25 mouse cellular contexts compared by ENCODE assay signal in the genomic region with DNA sequence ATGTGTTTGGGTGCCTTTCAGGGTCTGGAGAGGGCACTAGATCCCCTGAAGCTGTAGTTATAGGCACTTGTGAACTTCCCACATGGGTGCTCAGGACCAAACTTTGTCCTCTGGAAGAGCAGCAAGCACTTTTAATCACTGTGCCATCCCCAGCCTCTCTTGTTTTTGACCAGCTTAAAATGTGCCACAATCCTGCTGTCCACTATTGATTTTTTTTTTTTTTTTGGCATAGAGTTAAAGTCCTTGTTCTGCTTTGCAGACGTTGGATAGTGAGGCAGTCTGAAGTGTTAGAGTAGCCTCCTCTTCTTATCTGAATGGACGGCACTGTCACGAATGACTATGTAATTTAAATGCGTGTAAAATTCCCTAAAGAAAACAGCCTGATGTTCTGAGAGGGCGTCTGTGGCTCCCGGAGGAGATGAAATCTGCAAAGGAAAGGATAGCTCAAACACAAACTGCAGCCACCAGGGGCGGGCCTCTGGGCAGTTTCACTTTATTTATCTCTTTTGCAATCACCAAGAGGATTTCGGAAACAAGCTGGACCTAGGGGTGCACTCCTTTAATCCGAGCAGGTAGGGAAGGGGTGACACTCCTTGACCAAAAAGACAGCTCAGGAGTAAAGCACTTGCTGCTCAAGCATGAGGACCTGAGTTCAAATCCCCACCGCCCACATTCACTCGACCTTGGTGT.
"Had no signal": no experiment of that assay in that cellular context is flagged by ENCODE, and none has a peak within 500 bp of the region (broad histone marks: within the 10 kb centered on the region; RNA-seq: fewer than 3 reads in every experiment).

No protein-coding gene starts in this region.

- H3K27me3 ChIP-seq: heart, embryonic 12.5 days; limb, embryonic 15.5 days had no signal

- H3K27ac ChIP-seq: gastrocnemius, adult 2 months; heart, embryonic 10.5 days; hindbrain, embryonic 10.5 days; hindbrain, embryonic 12.5 days; hindbrain, embryonic 14.5 days; intestine, embryonic 15.5 days; layer of hippocampus, adult 2 months; limb, embryonic 13.5 days; limb, embryonic 15.5 days had no signal

- H3K9ac ChIP-seq: heart, embryonic 12.5 days; hindbrain, embryonic 12.5 days; hindbrain, embryonic 14.5 days; intestine, embryonic 15.5 days; limb, embryonic 13.5 days; limb, embryonic 15.5 days had no signal

- DNase-seq: gastrocnemius, adult 2 months; gastrocnemius, postnatal 10 days; gastrocnemius, postnatal 25 days; heart, adult 18-20 months; heart, postnatal 10 days; heart, postnatal 4 days; kidney, adult 18-20 months; kidney, adult 8-10 months; kidney, postnatal 10 days; kidney, postnatal 25 days; kidney, postnatal 4 days; layer of hippocampus, postnatal 36 days; left cerebral cortex, postnatal 4 days had no signal

- H3K4me3 ChIP-seq: gastrocnemius, adult 2 months; heart, embryonic 10.5 days; heart, embryonic 12.5 days; hindbrain, embryonic 10.5 days; hindbrain, embryonic 12.5 days; intestine, embryonic 15.5 days; layer of hippocampus, adult 2 months; limb, embryonic 13.5 days; limb, embryonic 15.5 days had no signal

- ATAC-seq: hindbrain, embryonic 16.5 days; inflammation-experienced regulatory T-cells, adult 6 months; intestine, embryonic 15.5 days; intestine, postnatal 0 days had no signal

- H3K9me3 ChIP-seq: heart, embryonic 10.5 days; heart, embryonic 12.5 days; hindbrain, embryonic 10.5 days; hindbrain, embryonic 12.5 days; intestine, embryonic 15.5 days; limb, embryonic 13.5 days; limb, embryonic 15.5 days had no signal

- H3K36me3 ChIP-seq: heart, embryonic 10.5 days; heart, embryonic 12.5 days; hindbrain, embryonic 10.5 days; hindbrain, embryonic 12.5 days; intestine, embryonic 15.5 days; limb, embryonic 13.5 days; limb, embryonic 15.5 days had no signal

- H3K4me2 ChIP-seq: heart, embryonic 12.5 days; hindbrain, embryonic 12.5 days; hindbrain, embryonic 14.5 days; intestine, embryonic 15.5 days; limb, embryonic 13.5 days; limb, embryonic 15.5 days had no signal
